Mouse (Mus musculus) right cerebral cortex, postnatal 25 days (tissue): ENCODE measurements around the gene Rlim.

Source experiments
- DNase-seq: peaks from one replicate; pipeline ENCODE4 v3.0.0; 2022

The Rlim gene

DNA sequence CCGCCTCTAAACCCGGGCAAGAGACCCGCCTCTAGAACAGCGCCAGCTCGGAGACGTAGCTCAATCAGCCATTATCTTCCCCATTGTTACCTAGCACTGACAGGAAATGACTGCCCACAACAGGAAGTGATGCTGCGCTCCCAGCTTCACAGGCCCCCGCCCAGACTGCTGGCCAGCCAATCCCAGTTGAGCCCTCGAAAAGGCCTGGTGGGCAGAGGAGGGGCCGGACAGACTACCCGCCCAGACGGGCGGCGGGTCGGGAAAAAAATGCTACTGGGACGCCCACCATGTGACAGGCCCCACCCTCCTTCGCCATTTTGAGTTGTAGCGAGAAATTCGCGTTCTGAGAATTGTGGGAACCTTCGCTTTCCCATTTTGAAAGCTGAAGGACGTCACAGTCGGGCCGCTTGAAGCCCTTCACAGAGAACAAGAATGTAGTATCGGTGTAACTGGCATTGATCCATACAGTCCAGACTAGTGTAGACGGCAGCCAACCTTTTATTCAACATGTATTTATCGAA is at the start of gene Rlim:
Gene Rlim, minus strand, starts transcription at position 116 of the 521 bp plus-strand sequence.
- peak; percentile 89 for DNase-seq

DNA sequence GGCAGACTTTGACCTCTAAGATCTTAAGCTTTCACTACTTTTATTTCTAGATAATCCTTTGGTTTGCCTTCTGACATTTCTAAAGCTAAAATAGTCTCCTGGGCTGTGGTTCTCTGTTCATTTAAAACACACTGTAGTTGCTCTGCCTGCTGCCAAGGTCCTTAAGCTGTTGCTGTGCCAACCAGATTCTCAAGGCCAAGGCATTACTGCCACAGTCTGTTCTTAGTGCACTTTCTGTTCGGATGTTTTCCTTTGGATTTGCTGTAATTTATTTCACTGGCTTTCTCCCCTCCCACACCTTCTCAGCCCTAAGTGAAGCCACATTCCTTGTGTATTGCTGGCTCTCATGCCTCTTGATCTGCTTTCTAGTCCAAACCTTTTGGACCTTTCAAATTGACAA is 36.1 kb upstream of the Rlim start:
- no peak for DNase-seq

DNA sequence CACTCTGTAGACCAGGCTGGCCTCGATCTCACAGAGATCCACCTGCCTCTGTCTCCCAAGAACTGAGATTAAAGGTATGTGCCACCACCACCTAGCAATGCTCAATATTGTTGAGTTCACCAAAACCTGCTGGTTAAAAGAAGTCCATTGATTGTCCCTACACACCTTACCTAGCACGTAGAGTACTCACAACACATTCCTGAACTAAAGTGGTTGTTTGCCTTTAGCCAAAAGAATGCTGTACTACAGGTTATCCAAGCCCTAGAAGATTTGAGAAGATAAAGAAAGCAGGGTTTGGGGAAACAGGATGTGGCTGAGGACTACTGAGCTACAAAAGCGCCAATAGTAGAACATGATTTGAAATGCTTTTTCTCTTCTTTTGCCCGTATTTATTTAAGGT is 34.0 kb upstream of the Rlim start:
- no peak for DNase-seq

DNA sequence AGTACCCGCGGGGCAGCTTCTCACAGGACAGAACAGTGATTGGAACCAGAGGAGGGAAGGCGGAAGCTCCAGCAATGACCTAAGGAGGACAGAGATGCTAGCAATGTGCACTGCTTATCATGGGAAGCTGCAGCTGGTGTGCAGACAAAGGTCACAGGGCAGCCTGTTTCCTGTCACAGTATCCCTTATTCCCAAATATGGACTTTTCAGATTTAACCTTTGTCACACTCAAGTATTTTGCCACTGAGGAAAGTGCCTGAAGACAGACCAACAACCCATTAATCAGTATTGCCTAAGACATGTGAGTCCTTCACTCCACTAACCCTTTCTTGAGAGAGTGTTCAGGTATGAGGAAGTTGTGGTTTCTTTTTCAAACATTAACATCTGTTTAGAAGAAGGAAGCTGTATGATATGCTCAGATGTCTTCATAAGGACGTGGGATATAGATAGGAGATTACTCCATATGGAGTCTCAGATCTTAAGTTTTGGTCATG is 32.3 kb upstream of the Rlim start:
- no peak for DNase-seq

DNA sequence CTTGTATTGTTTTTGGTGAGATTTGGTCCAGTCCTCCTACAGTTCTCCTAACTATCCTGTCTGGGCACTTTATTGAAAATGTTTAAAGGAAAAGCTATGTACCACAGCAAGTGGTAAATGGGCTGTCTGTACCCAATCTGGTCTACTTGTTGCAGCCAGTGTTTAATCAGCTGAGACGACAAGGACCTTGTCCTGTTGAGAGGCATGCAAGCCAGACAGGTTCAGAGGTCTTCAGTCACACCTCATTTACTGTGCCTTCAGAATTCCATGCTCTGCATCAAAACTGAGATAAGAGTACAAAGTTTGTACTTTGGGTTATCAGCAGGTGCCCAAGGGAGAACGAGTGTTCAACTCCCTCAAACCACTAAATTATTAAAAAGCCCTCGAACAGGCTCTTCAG is 13.7 kb upstream of the Rlim start:
- no peak for DNase-seq

DNA sequence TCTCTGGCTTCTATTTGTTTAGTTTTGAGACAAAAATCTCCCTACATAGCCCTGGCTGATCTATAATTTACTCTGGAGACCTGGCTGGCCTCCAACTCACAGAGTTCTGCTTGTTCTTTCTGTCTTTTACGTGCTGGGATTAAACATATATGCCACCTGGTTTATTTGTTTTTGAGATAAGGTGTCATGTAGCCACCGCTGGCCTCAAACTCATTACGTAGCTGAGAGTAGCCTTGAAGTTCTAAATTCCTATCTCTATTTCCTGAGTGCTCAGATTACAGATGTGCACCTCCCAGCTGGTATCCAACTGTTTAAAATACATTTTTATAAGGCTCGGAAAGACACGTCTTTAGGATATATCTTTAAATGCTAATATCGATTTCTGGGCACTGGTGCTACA is 12.8 kb upstream of the Rlim start:
- no peak for DNase-seq

DNA sequence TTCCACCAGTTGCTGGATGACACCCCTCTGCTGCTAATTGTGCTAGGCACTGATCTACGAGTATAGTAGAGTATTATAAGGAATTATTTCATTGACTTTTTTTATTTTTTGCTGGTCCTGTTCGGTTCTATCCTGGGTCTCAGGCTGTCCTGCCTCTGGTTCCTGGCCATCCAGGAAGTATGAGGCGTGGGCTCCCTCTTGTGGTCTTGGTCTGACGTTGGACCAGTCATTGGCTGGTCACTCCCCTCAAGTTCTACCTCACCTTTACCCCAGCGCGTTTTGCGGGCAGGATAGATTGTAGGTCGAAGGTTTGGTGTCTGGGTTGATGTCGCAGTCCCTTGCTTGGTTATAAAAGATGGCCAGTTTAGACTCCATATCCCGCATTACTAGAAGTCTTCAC is 10.6 kb upstream of the Rlim start:
- no peak for DNase-seq

DNA sequence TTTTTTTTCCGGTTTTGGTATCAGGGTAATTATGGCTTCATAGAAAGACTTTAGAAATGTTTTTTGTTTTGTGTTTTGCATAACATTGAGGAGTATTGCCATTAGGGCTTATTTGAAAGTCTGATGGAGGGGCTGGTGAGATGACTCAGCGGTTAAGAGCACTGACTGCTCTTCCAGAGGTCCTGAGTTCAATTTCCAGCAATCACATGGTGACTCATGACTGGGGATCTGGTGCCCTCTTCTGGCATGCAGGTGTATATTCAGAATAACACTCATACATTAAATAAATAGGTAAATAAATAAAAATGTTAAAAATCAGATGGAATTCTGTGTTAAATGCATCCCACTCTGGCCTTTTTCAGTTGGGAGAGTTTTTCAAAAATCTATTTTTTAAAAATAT is 9.3 kb upstream of the Rlim start:
- DNase-seq = no peak

DNA sequence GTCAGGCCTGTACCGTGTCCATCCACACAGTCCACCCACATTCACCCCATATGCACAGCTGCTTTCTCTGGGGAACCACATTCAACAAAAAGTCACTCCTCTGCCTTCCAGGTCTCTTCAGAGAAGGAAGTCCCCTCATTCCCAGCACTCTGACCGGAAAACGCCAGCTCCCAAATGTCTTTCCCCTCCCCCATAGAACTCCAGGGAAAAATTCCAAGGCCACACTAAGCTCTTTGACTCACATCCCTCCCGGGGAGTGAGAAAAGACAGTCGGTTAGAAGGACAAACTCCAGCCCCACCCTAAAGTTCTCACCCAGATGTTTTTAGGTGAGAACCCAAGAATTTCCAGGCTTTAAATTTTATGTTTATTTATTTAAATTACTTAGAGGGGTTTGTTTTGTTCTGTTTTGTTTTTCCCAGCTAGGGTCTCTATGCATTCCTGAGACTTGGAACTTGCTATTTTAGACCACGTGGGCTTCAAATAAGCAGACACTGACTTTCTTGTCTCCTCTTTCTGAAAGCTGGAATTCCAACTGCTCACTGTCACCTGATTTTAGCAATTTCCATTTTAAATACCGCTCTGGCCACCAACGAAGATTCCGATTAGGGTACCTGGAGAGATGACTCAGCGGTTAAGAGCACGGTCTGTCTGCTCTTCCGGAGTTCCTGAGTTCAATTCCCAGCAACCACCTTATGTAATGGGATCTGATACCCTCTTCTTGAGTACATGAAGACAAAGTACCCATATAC is 6.3 kb upstream of the Rlim start:
- DNase-seq = no peak

DNA sequence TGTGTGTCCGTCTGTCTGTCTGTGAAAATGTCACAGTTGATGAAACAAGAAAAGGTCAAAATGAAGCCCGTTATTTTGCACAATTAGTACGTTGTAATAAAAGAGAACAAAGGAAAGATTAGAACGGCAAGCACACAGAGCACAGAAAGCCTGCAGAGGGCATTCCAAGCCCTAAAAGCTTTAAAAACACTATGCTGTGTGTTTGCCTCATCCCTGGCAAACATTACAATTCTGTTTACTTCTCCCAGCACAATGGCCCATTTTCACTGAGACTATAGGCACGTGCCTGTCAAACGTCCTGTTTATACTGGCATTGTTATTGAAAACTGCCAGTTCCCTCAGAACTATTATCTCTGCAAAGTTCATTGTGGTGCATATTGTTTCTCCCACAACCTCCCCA is 5.1 kb upstream of the Rlim start:
- no peak for DNase-seq

DNA sequence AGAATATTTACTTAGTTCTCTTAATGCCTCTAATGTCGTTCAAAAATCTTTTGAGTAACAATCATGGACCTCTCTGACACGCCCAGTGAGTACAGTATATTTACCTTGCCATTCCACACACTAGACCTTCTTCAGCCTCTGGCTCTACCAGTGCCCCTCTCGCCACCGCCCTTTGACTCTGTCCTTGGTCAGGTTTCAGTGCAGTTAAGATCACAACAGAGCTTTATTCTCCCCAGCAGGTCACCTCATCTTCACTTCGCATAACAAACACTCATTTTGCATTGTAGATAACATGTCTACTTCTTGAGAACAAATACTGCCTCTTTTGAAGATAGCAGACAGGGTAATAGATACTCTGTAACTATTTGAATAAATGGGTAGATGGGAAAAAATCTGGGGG is 3.9 kb upstream of the Rlim start:
- DNase-seq = no peak

DNA sequence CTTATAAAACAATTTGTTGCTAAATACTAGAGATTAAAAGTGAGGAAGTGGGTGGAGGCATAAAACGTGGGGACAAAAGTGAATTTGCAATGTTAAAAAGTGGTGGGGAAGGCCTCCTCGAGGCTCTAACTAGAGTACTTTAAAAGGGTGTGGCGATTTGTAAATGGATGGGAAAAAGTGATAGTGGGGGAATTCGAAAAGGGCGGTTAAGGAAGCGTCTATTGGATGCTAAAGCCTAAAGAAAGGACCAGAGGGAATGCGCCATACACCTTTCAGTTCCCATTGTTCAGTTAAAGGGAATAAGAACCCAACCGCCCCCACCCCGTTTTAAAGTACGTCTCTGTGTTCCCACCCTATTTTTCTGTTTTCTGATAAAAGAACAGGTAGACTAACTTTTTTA is 722 bp upstream of the Rlim start:
- DNase-seq = no peak

DNA sequence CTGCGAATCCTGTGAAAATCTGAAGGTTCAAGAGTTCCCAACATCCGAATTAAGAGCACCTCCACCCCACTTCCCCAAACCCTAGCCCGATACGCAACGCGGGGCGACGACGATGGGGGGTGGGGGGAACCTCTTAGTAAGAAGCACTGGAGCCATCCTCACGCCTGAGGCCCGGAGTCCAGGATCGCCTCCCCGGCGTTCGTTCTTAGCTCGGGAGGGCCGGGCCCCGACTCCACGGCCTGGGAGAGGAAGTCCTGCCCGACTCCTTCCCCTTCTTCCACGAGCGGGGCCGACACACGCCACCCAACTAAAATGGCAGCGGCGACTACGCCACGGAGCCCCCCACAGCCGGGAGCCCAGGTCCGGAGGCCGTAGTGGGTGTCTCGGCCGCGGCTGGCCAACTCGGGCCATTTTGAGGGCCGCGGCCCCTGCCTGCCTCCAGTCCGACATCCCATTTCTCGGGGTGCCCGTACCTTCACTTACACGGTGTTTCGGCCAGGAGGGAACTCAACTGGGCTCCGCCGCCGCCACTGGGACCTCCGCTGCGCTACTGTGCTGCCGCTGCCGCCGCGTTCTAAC is 405 bp downstream of the Rlim start:
- no peak for DNase-seq

DNA sequence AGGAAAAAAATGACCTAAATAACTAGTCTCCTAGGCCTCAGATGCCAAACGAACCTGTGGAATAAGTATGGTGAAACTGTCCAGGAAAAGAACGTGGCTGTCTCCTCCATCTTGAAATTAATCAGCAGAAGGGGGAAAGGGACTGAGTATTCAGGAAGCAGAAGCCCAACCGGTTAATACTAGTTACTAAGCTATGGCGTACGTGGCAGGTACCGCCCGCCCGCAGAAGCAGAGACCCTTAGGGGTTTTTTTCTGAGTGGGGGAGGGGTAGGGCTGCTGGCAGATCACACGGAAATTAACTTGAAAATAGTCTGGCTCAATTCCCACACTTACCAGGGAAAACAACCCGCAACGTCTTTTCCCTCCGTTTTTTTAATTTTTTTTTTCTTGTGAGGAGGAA is 1.0 kb downstream of the Rlim start:
- DNase-seq = no peak

DNA sequence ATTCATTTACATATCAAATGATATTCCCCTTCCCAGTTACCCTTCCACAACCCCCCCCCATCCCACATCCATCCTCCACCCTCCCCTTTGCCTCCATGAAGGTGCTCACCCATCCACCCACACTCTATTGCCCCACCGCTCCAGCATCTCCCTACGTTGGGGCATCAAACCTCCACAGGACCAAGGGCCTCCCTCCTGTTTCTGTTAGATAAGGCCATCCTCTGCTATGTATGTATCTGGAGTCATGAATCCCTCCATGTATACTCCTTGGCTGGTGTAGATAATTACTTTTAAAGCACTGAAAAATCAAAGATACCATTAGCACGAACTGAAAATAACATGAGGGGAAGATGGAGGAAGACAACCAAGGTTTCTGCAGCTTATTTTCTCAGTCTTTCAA is 41.4 kb downstream of the Rlim start:
- DNase-seq = no peak

DNA sequence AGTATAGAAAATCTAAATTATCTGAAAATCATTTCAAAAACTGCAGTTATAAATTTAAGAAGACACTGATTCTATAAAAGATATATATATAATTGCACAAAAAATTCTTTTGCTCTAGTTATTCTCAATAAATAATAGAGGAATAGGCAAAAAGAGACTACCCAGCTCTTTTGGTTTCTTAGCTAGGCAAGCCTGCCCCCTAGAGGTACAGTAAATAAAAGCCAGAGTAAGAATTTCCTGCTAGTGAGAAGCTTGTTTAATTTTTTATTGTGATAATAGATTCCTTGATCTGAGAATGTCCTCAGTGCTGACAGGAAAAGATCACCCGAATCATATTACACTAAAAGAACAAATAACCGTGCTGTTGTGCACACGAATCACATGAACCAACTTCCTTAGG is 43.8 kb downstream of the Rlim start:
- no peak for DNase-seq

DNA sequence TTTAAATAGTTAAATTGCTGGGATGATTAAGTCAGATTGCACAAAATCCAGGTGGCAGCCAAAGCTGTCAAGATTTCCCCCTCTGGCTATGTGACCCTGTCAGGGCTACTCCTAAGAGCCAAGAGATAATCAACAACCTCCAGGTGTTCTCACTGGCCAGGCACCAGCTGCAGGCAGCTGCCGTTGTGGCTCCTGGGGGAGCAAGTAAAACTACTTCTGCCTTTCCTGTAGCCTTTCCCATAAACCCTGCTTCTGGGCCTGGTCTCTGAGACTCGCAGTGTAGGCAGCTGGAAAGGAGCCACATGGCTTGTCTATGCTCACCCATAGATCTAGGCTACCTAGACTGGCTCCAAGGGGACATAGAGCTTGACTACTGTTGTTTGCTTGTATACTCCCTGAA is 58.6 kb downstream of the Rlim start:
- DNase-seq = no peak

DNA sequence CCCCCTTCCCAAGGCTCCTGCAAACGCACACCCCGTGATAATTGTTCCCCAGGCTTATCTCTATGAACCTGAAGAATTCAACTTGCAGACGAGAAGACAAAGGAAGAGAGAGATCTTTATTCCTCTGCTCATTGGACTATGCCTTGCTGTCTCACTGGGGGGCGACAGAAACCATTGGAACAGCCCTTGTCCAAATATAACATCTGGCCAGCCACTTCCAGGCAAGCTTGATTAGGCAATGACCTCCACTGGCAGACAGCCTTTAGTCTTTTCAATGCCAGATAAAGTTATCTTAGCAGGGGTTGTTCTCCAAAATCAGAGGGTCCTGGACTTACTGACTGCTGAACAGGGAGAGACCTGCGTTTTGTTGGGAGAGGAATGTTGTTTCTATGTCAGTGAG is 62.1 kb downstream of the Rlim start:
- DNase-seq = no peak

DNA sequence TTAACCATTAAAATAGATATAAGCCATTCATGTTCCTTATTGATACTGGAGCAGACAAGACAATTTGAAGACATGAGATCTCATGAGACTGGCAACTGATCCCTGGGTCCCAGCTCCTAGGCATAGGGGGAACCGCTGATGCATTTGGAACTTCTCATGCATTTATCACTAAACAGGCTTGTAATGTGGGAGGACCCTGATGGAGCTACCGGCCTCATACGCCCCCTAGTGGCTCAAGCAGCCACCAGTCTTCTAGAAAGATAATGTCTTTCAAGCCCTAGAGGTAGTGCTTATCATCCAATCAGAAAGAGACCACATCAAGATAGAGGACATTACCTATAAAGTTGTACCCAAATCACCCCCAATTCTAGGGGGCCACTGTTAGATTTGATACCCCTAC is 66.3 kb downstream of the Rlim start:
- peak; percentile 5 for DNase-seq
